Mouse (Mus musculus) brain, embryonic 14.5 days (tissue): ENCODE data around the gene Palld.

Experiments used
- CTCF ChIP-seq: fragments of 200-500 bp; IDR thresholded peaks from 2 replicates; pipeline ENCODE4 v1.5.1; 2012; ENCODE audit warnings: inconsistent platforms, mild to moderate bottlenecking, moderate library complexity, borderline replicate concordance; ENCODE audit not compliant: insufficient read depth, insufficient read length; ENCODE audit errors: extremely low read depth
- POLR2A ChIP-seq: fragments of 200-500 bp; IDR thresholded peaks from 2 replicates; pipeline ENCODE4 v1.6.1; 2012; ENCODE audit warnings: mild to moderate bottlenecking, inconsistent platforms, borderline replicate concordance; ENCODE audit not compliant: poor library complexity, insufficient read depth, insufficient read length, severe bottlenecking; ENCODE audit errors: extremely low read depth

- TF ChIP-seq CTCF (no peak), POLR2A (no peak)
These were observed 14.8 kb upstream of the Palld start for GRCm38 (mm10) chr8:61917287-61917686.
